Mouse (Mus musculus) intestine, postnatal 0 days (tissue): Measurements from ENCODE around the gene Satb2. TPM values are rescaled to one million over a fixed set of nuclear protein-coding genes. Genes with fewer than 3 reads are reported as not detected.

Experiments used
- ATAC-seq: fragments of 200-750 bp; cut with Nextera tagmentation; 2 replicates; pipeline ENCODE4 v1.8.0; 2017; ENCODE audit warnings: mild to moderate bottlenecking, moderate TSS enrichment, moderate library complexity
- H3K27ac ChIP-seq: fragments of 300-500 bp; sonication (generic); 2 replicates; pipeline ENCODE4 v1.5.1; 2014; ENCODE audit warnings: mild to moderate bottlenecking, low read depth, low read length, moderate library complexity
- H3K27me3 ChIP-seq: fragments of 300-500 bp; sonication (generic); replicated peaks from 2 replicates; pipeline ENCODE4 v1.6.1; 2014; ENCODE audit warnings: low read length, mixed read lengths; ENCODE audit not compliant: control insufficient read depth, insufficient read depth
- H3K36me3 ChIP-seq: fragments of 300-500 bp; sonication (generic); 2 replicates; pipeline ENCODE4 v1.6.1; 2014; ENCODE audit warnings: mild to moderate bottlenecking, moderate library complexity; ENCODE audit not compliant: control insufficient read depth, insufficient read depth
- H3K4me1 ChIP-seq: fragments of 300-500 bp; sonication (generic); replicated peaks from 2 replicates; pipeline ENCODE4 v1.6.1; 2014; ENCODE audit warnings: antibody characterized with exemption, low read length, mixed read lengths; ENCODE audit not compliant: control insufficient read depth, insufficient read depth
- H3K4me2 ChIP-seq: fragments of 300-500 bp; sonication (generic); replicated peaks from 2 replicates; pipeline ENCODE4 v1.6.1; 2014; ENCODE audit warnings: low read depth, mild to moderate bottlenecking, moderate library complexity
- H3K4me3 ChIP-seq: fragments of 300-500 bp; sonication (generic); 2 replicates; pipeline ENCODE4 v1.5.1; 2014; ENCODE audit warnings: low read depth, low read length
- H3K9ac ChIP-seq: fragments of 300-500 bp; sonication (generic); 2 replicates; pipeline ENCODE4 v1.6.1; 2014; ENCODE audit warnings: mild to moderate bottlenecking, low read depth, low read length
- H3K9me3 ChIP-seq: fragments of 300-500 bp; sonication (generic); 2 replicates; pipeline ENCODE4 v1.6.1; 2016; ENCODE audit warnings: mixed run types; ENCODE audit not compliant: control insufficient read depth
- CTCF ChIP-seq: sonication (generic); IDR thresholded peaks from 2 replicates; pipeline ENCODE4 v1.5.1; 2016; ENCODE audit warnings: low read depth, mild to moderate bottlenecking, control low read depth, antibody characterized with exemption, moderate library complexity
- WGBS: fragments of 180-500 bp; shearing (Covaris S2); extraction: QIAGEN DNeasy Blood & Tissue Kit; methylation state at CpG from one replicate; pipeline ENCODE4 v1.1.7; 2014; 5-methylcytosine and 5-hydroxymethylcytosine counted together
- polyA plus RNA-seq: library from polyadenylated mRNA; unstranded; fragments of >200 nt; fragmentation: Nextera tagmentation; extraction: Ambion mirVana; gene quantifications from 2 replicates; pipeline ENCODE4 v1.2.1, GENCODE M21; 2015

Satb2 gene
- polyA plus RNA-seq, 1 experiment from 2014 or later, result 2.4 TPM

DNA sequence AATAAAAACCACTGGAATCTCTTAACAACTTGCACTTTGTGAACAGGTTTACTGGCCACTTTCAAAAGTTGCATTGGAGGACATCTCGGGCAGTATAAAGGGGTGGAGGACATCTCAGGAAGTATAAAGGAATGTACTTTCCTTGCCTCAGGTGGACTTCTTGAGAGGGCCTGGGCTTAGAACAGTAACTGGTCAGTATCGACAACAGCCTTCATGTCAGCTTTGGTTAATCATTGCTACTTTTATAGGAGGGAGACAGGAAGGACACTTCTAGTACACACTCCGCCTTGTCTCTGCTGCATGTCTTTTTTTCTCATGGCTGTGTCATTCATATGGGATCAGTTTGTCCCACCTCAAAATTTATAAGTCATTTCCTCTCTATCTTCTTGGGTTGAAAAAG lies 156.4 kb downstream of the Satb2 start:
- WGBS, result 40% methylated on average over 3 of the region's 3 CpGs
- no peaks in the 10 kb centered on the region for H3K9me3 ChIP-seq
- no peaks in the 10 kb centered on the region for H3K4me1 ChIP-seq
- H3K4me3 ChIP-seq, result no peak overlapping the region
- no peaks in the 10 kb centered on the region for H3K36me3 ChIP-seq
- no peak for ATAC-seq
- no peak for TF ChIP-seq CTCF
- no peak overlapping the region for H3K4me2 ChIP-seq
- H3K27ac ChIP-seq, result no peak overlapping the region
- H3K9ac ChIP-seq, result no peak overlapping the region
- no peaks in the 10 kb centered on the region for H3K27me3 ChIP-seq

GRCm38 (mm10) chr1:56813506-56813905 lies 164.9 kb downstream of the Satb2 start:
- no peak for TF ChIP-seq CTCF
- Histone ChIP-seq H3K27ac (no peak overlapping the region), H3K4me3 (no peak overlapping the region), H3K9me3 (no peaks in the 10 kb centered on the region), H3K4me2 (no peak overlapping the region), H3K4me1 (no peaks in the 10 kb centered on the region), H3K36me3 (no peaks in the 10 kb centered on the region), H3K27me3 (no peaks in the 10 kb centered on the region), H3K9ac (no peak overlapping the region)
- ATAC-seq, result no peak

- Histone ChIP-seq H3K27ac (no peak overlapping the region), H3K4me3 (no peak overlapping the region), H3K36me3 (no peaks in the 10 kb centered on the region), H3K9me3 (no peaks in the 10 kb centered on the region), H3K4me2 (no peak overlapping the region), H3K4me1 (no peaks in the 10 kb centered on the region), H3K9ac (no peak overlapping the region), H3K27me3 (no peaks in the 10 kb centered on the region)
- WGBS, result 68% methylated on average over 4 of the region's 4 CpGs
- TF ChIP-seq CTCF, result no peak
- no peak for ATAC-seq
Observed at GRCm38 (mm10) chr1:56812961-56813360, 165.5 kb downstream of the Satb2 start.

DNA sequence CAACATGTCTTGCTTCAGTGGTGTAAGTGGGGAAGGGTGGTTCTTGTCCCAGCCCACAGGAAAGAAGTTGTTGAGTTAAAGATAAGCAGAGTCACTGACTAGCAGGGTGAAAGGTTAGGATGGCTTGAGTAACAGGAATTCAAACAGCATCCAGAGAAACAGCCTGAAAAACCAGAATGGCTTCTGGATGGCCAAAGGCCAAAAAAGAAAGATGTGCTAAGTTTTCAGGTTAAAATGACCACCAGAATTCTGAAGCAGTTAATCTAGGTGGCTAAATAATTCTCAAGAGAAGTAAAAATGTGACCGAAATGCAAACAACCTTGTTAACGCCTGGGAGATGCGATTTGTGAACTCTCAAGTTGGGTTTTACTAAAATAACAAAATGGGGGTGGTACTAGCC lies 167.0 kb downstream of the Satb2 start:
- no peak overlapping the region for H3K9ac ChIP-seq
- WGBS, result 91% methylated on average over 3 of the region's 3 CpGs
- no peak for TF ChIP-seq CTCF
- no peaks in the 10 kb centered on the region for H3K36me3 ChIP-seq
- H3K27ac ChIP-seq, result no peak overlapping the region
- no peak for ATAC-seq
- H3K4me1 ChIP-seq, result no peaks in the 10 kb centered on the region
- no peak overlapping the region for H3K4me2 ChIP-seq
- no peaks in the 10 kb centered on the region for H3K27me3 ChIP-seq
- no peaks in the 10 kb centered on the region for H3K9me3 ChIP-seq
- H3K4me3 ChIP-seq, result no peak overlapping the region

DNA sequence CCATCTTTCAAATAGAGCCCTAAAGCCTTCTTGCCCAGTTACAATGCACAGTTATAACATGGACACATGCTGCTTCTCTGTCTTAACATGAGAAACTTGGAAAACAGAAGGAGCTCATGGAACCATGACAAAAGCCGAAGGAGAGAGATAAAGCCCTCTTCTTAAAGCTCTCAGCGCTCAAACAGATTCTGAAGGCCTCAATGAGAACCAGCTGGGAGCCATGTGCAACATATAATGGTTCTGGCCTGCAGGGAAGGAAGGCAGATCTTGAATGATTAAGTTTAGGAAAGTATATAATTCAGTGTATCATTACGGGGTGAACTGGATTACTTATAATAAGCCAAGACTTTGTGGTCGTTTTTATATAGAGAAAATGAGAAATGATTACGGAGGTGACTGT lies 172.4 kb downstream of the Satb2 start:
- no peak overlapping the region for H3K27ac ChIP-seq
- H3K4me3 ChIP-seq, result no peak overlapping the region
- no peaks in the 10 kb centered on the region for H3K27me3 ChIP-seq
- no peak for TF ChIP-seq CTCF
- ATAC-seq, result no peak
- H3K4me1 ChIP-seq, result no peaks in the 10 kb centered on the region
- H3K9ac ChIP-seq, result no peak overlapping the region
- no peaks in the 10 kb centered on the region for H3K9me3 ChIP-seq
- no peak overlapping the region for H3K4me2 ChIP-seq
- H3K36me3 ChIP-seq, result no peaks in the 10 kb centered on the region
- 82% methylated on average over 5 of the region's 5 CpGs for WGBS

- no peak overlapping the region for H3K9ac ChIP-seq
- no peak for ATAC-seq
- TF ChIP-seq CTCF, result no peak
- no peaks in the 10 kb centered on the region for H3K9me3 ChIP-seq
- no peak overlapping the region for H3K27ac ChIP-seq
- H3K4me2 ChIP-seq, result no peak overlapping the region
- H3K36me3 ChIP-seq, result peaks cover 4% of the 10 kb centered on the region; the same call in 1 of the 2 replicates
- no peaks in the 10 kb centered on the region for H3K27me3 ChIP-seq
- H3K4me3 ChIP-seq, result no peak overlapping the region
- WGBS, result 86% methylated on average over 7 of the region's 7 CpGs
- H3K4me1 ChIP-seq, result no peaks in the 10 kb centered on the region
Observed at GRCm38 (mm10) chr1:56800611-56801010, 177.8 kb downstream of the Satb2 start.

DNA sequence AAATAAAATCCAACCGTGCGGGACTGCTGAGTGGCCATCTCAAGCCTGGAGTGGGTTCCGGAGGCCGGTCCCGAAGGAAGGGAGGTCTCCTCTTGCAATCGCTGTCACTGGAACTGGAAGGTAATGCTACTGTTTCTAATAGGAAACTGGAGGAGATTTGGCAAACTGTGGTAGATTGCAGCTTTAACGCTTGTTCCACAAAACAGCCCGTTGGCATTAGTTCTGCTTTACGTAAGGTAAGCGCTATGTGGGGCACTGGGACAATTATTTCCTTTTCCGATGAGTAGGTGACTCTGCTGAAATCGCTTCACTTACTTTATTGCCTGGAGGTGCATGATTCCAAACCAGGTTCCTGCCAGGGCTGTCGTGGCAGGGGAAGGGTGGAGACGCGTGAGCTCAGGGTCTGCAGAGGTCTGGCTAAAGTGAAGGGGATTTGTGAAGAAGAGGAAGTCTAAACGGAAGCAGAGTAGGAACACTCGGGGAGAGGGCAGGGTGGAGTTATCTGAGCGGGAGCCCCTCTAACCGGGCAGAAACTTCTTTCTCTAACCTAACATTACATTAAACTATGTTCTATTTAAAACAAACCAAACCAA lies 183.3 kb downstream of the Satb2 start:
- Histone ChIP-seq H3K4me2 (no peak overlapping the region), H3K9me3 (no peaks in the 10 kb centered on the region), H3K4me1 (no peaks in the 10 kb centered on the region), H3K27ac (no peak overlapping the region), H3K36me3 (peaks cover 9% of the 10 kb centered on the region; the same call in 1 of the 2 replicates), H3K4me3 (no peak overlapping the region), H3K9ac (no peak overlapping the region), H3K27me3 (no peaks in the 10 kb centered on the region)
- no peak for ATAC-seq
- no peak for TF ChIP-seq CTCF
- 81% methylated on average over 19 of the region's 19 CpGs for WGBS
